Mouse (Mus musculus): ENCODE measurements around the gene Ctnna3. TPM values are rescaled to one million over a fixed set of nuclear protein-coding genes. Genes with fewer than 3 reads are reported as not detected.

Gene Ctnna3
- polyA plus RNA-seq, 1 experiment from 2014 or later = 0.90 TPM

DNA sequence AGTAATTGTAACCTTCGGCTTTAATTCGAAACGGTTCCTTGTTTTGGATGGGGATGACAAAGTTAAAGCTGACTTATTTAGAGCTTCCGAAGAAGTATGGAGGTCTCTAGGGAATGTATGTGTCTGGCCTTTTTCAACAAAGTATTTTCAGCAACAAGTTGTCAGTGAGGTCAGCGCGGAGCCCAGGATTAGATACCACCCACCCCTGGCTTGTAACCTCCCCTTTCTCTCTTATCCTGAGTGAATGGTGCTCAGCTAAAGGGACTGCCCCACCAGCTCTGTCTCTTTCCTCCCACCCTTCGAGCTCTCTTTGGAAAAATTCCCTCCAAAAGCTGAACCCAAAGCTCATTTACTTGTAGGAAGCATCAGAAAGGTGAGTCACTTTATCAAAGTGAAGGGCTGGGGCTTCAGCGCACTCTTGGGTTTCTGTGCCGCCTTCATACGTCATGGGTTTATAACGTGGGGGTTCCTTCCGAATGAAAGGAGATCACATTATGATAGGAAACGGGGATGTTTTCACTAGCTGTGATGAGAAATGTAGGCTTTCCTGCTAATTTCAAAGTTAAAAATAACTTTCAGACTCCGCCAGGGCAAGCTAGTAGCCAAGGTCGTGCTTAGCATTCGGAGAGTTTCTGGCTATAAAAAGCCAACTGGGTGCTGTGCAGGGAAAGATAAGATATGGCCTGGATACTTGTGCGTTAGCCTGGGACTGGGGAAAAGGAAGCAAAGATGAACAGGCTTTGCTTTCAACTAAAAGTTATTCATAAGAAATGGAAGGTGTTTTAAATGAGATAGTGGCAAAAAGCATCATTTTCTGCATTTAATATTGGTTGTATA, 27.6 kb downstream of the Ctnna3 start:
- WGBS = 79% methylated on average over 17 of the region's 17 CpGs
- Histone ChIP-seq H3K4me3 (no peak overlapping the region), H3K9me3 (no peaks in the 10 kb centered on the region), H3K9ac (no peak overlapping the region), H3K27ac (no peak overlapping the region), H3K27me3 (no peaks in the 10 kb centered on the region), H3K4me2 (no peak overlapping the region), H3K4me1 (no peaks in the 10 kb centered on the region), H3K36me3 (no peaks in the 10 kb centered on the region)
- no peak for ATAC-seq (ENCODE audit: insufficient number of reproducible peaks, insufficient read depth, low FRiP score, low TSS enrichment, low read depth)

DNA sequence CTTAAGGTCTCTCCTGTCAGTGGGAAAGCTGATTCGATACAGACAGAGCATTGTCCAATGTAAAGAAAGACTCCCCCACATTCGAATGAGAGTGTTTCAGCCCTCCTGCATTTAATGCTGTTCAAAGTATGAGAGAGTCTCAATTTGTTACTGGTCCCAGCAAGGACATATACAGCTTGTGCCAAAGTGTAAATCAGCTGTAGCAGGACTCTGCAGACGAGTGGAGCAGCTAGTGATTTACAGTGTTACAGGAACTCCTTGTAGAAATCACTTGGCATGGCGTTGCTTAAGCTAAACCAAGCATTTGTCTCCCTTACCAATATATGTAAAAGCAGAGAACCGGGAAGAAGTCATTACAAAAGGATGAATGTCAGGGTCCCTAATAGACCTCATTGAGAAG, 31.0 kb downstream of the Ctnna3 start:
- Histone ChIP-seq H3K36me3 (no peaks in the 10 kb centered on the region), H3K9me3 (no peaks in the 10 kb centered on the region), H3K4me3 (no peak overlapping the region), H3K4me1 (no peaks in the 10 kb centered on the region), H3K27ac (no peak overlapping the region), H3K4me2 (no peak overlapping the region), H3K27me3 (no peaks in the 10 kb centered on the region), H3K9ac (no peak overlapping the region)
- no peak for ATAC-seq (ENCODE audit: insufficient number of reproducible peaks, insufficient read depth, low FRiP score, low TSS enrichment, low read depth)
- 62% methylated on average over 5 of the region's 5 CpGs for WGBS

DNA sequence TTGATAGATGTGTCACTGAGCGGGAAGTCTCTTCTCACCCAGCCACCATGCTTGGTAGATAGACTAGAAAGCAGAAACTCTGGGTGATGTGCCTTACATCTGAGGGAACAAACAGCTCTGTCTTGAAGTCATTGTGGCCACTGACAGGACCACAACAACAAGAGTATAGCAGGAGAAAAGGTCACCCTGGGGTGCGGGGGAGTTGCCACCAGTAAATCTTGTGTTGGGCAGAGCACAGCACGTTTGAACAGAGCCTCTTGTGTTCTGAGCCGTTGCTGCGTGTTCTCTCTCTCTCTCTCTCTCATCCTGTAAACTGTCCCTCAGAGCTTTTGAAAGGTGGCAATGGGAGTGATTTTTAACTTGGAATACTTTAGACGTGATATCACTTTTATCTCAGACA, 42.6 kb downstream of the Ctnna3 start:
- H3K27me3 ChIP-seq = no peaks in the 10 kb centered on the region
- WGBS = 47% methylated on average over 6 of the region's 6 CpGs
- H3K9ac ChIP-seq = no peak overlapping the region
- H3K27ac ChIP-seq = no peak overlapping the region
- peaks cover 10% of the 10 kb centered on the region for H3K4me1 ChIP-seq
- H3K4me3 ChIP-seq = no peak overlapping the region
- no peaks in the 10 kb centered on the region for H3K36me3 ChIP-seq
- ATAC-seq (ENCODE audit: insufficient number of reproducible peaks, insufficient read depth, low FRiP score, low TSS enrichment, low read depth) = no peak
- H3K4me2 ChIP-seq = no peak overlapping the region
- no peaks in the 10 kb centered on the region for H3K9me3 ChIP-seq

DNA sequence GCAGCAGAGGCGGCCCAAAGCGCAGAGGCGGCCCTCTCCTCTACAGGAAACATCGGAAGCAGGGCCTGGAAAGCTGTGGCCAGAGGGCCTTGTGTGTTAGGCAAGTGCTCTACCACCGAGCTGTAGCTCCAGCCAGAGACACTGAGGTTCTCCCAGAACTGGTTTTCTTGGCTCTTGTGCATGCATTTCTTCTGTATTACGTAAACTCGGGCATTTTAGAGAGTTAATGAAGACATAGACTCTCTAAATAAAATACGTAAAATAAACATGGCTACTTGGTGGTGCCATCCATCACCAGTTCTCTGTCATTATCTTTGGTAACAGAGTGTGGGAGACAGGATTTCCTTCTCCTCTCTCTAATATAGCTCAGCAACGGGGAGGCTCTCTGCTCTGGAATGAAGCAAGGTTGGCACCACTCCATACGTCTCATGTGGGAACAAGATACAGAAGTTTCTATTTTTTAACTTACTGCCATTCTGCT, 46.3 kb downstream of the Ctnna3 start:
- WGBS = 49% methylated on average over 10 of the region's 10 CpGs
- Histone ChIP-seq H3K27me3 (no peaks in the 10 kb centered on the region), H3K4me1 (peaks cover 10% of the 10 kb centered on the region), H3K9me3 (no peaks in the 10 kb centered on the region), H3K36me3 (no peaks in the 10 kb centered on the region), H3K4me2 (no peak overlapping the region), H3K27ac (no peak overlapping the region), H3K4me3 (no peak overlapping the region), H3K9ac (no peak overlapping the region)
- ATAC-seq (ENCODE audit: insufficient number of reproducible peaks, insufficient read depth, low FRiP score, low TSS enrichment, low read depth) = no peak

DNA sequence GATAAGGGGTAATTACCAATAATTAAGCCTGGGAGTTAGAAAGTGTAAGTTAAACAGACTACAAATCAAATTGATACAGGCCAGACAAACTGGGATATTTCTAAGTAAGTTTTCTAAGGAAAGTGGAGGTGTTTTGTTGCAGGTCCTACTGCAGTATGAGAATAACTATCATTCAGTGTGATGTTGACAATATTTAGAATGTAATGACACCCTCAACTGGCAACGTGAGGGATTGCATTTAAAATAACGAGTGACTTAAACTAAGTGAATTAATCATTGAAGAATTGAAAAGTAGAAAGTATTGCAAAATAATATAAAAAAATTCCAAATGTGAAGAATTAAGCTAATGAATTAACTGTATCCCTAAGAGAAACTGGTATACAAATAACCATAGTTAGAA, 49.0 kb downstream of the Ctnna3 start:
- no peaks in the 10 kb centered on the region for H3K9me3 ChIP-seq
- 54% methylated on average over 2 of the region's 2 CpGs for WGBS
- H3K36me3 ChIP-seq = no peaks in the 10 kb centered on the region
- no peak overlapping the region for H3K4me3 ChIP-seq
- no peak for ATAC-seq (ENCODE audit: insufficient number of reproducible peaks, insufficient read depth, low FRiP score, low TSS enrichment, low read depth)
- H3K27ac ChIP-seq = no peak overlapping the region
- peaks cover 10% of the 10 kb centered on the region for H3K4me1 ChIP-seq
- H3K9ac ChIP-seq = no peak overlapping the region
- H3K4me2 ChIP-seq = no peak overlapping the region
- no peaks in the 10 kb centered on the region for H3K27me3 ChIP-seq

DNA sequence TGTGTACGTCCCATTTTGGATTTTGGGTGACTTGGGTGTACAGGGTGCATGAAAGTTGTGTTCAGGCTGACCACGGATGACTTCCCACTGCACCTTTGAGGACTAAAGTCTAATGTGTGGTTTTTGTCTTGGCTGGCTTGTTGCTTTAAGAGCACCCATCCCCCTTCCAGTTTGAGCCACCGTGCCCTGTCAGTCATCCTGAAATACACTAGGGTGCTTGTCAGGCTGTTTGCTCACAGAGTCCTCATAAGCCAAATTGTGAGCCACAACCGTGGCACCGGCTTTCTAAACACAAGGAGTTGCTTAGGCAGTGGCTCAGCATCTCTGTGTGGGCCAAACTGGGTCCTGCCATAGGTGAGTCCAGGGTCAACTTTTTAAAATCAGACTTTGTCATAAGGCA, 50.2 kb downstream of the Ctnna3 start:
- 40% methylated on average over 5 of the region's 5 CpGs for whole genome bisulfite sequencing

DNA sequence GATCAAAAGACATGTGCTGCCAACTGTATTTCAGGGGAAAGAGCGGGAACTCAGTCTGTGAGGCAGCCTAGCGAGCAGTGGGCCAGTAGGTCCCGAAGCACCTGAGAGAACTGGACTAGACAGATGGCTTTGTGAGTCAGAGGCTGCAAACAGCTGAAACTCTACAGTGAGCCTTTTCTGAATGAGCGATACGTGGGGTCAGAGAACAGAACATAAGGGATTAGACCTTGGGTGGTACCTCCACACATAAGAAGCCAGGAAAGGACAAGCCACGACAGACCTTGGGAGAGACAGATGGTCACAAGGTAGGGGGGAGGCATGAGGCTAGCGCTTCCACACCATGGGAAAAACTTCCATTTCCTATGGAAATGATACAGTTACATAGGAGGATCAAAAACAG, 58.4 kb downstream of the Ctnna3 start:
- ATAC-seq (ENCODE audit: insufficient number of reproducible peaks, insufficient read depth, low FRiP score, low TSS enrichment, low read depth) = no peak
- Histone ChIP-seq H3K4me1 (no peaks in the 10 kb centered on the region), H3K9me3 (no peaks in the 10 kb centered on the region), H3K4me3 (no peak overlapping the region), H3K9ac (no peak overlapping the region), H3K27ac (no peak overlapping the region), H3K4me2 (no peak overlapping the region), H3K27me3 (no peaks in the 10 kb centered on the region), H3K36me3 (no peaks in the 10 kb centered on the region)
- 87% methylated on average over 7 of the region's 7 CpGs for WGBS

More for the DNA sequence above, 50.2 kb downstream of the Ctnna3 start:
- Histone ChIP-seq H3K4me2 (no peak overlapping the region), H3K4me3 (no peak overlapping the region), H3K9ac (no peak overlapping the region), H3K9me3 (no peaks in the 10 kb centered on the region), H3K27ac (no peak overlapping the region), H3K4me1 (peaks cover 10% of the 10 kb centered on the region), H3K27me3 (no peaks in the 10 kb centered on the region), H3K36me3 (no peaks in the 10 kb centered on the region)
- ATAC-seq (ENCODE audit: insufficient number of reproducible peaks, insufficient read depth, low FRiP score, low TSS enrichment, low read depth) = no peak

DNA sequence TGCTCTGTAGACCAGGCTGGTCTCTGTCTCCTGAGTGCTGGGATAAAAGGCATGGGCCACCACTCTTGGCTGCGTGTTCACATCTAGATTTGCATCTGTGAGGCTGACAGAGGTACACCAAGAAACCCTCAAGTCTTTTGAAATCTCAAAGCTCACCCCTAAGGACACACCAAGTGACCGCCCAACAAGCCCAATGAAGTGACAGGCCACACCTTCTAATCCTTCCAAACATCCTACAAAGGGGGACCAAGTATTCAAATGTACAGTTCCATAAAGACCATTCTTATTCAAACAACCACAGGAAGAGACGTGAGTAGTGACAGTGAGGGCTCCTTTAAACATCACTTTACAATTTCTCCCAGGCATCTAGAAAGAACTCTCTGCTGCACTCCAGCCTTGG, 94.1 kb downstream of the Ctnna3 start:
- Histone ChIP-seq H3K9me3 (no peaks in the 10 kb centered on the region), H3K27me3 (no peaks in the 10 kb centered on the region), H3K27ac (no peak overlapping the region), H3K9ac (no peak overlapping the region), H3K36me3 (no peaks in the 10 kb centered on the region), H3K4me1 (no peaks in the 10 kb centered on the region), H3K4me3 (no peak overlapping the region), H3K4me2 (no peak overlapping the region)
- 70% methylated on average over 3 of the region's 3 CpGs for WGBS
- no peak for ATAC-seq (ENCODE audit: insufficient number of reproducible peaks, insufficient read depth, low FRiP score, low TSS enrichment, low read depth)

DNA sequence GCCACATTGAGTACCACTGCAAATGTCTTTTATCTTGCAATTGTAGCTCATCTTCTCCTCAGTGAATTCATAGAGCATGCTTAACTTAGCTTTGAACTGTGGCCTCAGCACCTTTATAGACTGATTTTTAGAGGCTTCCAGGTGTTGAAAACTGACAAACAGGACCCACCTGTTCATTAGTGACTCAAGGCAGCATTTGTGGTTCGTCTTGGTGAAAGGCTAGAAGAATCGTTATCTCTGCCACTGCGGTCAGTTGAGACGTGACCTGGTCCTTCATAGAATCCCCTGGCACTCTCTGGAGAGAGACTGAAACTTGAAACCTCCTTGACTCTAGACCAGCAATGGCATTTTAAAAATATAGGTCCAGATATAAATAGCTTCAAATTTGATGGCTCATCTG, 96.1 kb downstream of the Ctnna3 start:
- 67% methylated on average over 4 of the region's 4 CpGs for WGBS
- Histone ChIP-seq H3K27ac (no peak overlapping the region), H3K9ac (no peak overlapping the region), H3K9me3 (no peaks in the 10 kb centered on the region), H3K27me3 (no peaks in the 10 kb centered on the region), H3K36me3 (no peaks in the 10 kb centered on the region), H3K4me3 (no peak overlapping the region), H3K4me1 (no peaks in the 10 kb centered on the region), H3K4me2 (no peak overlapping the region)
- ATAC-seq (ENCODE audit: insufficient number of reproducible peaks, insufficient read depth, low FRiP score, low TSS enrichment, low read depth) = no peak

DNA sequence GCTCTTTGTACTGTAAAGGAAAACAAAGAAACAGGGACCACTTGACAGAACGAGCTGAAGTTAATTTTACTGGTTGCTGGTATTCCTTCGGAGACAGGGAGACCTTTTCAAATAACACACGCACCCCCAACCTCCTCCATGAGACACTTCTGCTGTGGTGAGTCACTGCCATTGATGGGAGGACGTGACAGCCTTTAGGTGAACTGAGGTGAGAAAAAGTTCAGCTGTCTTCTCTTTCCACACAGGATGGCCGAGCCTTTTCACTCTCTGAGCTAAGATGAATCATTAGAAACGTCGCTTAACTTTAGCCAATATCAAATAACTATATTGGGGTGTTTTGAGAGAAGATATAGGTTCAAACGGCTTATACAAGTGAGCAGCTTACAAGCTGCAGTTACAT, 102.5 kb downstream of the Ctnna3 start:
- Histone ChIP-seq H3K27ac (no peak overlapping the region), H3K9me3 (no peaks in the 10 kb centered on the region), H3K9ac (no peak overlapping the region), H3K36me3 (no peaks in the 10 kb centered on the region), H3K4me1 (no peaks in the 10 kb centered on the region), H3K4me3 (no peak overlapping the region), H3K27me3 (no peaks in the 10 kb centered on the region), H3K4me2 (no peak overlapping the region)
- WGBS = 74% methylated on average over 8 of the region's 8 CpGs
- ATAC-seq (ENCODE audit: insufficient number of reproducible peaks, insufficient read depth, low FRiP score, low TSS enrichment, low read depth) = no peak

DNA sequence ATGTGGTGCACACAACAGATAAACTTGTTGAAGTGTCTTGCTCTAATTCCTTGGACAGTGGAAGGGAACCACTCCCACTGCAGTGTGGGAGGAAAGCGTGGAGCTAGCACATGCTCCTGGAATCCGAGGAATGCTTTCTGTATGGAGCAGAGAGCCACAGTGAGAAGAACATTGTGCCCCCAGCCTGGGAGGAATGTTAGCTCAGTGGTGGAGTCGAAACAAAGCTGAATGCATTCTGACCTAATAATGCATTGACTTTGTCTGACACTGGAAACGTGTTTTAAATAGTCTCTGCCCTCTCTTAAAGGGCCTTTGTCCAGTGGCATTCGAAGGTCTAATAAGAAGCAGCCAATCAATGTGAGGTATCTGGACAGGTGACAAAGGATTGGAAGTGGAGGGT, 111.9 kb downstream of the Ctnna3 start:
- 16% methylated on average over 5 of the region's 5 CpGs for WGBS
- 0 out of 2 replicates have a peak, but pooled peaks have one; percentile 52 for ATAC-seq (ENCODE audit: insufficient number of reproducible peaks, insufficient read depth, low FRiP score, low TSS enrichment, low read depth)
- Histone ChIP-seq H3K36me3 (no peaks in the 10 kb centered on the region), H3K9ac (no peak overlapping the region), H3K27me3 (no peaks in the 10 kb centered on the region), H3K4me3 (no peak overlapping the region), H3K27ac (0 out of 2 replicates have a peak overlapping the region, but pooled peaks have one; percentile 28), H3K9me3 (no peaks in the 10 kb centered on the region), H3K4me2 (no peak overlapping the region), H3K4me1 (peaks cover 7% of the 10 kb centered on the region; the same call in 1 of the 2 replicates)

DNA sequence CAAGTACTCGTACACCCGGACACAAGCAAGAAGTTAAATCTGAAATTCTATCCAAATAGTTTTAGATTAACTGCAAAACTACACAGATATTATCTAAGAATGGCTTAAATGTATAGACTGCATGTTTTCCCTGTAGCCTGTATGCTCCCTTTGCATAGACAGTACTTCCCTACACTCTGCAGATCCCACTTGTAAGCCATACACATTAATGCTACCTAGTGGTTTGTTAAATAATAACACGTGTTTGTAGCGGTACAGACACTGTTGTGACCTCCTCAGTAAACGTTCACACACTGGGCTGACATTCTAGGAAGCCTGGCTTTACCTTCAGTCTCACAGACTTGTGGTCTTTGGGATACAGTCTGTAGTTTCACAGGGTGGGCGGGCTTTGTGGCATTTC, 112.6 kb downstream of the Ctnna3 start:
- Histone ChIP-seq H3K9ac (no peak overlapping the region), H3K4me1 (peaks cover 7% of the 10 kb centered on the region; the same call in 1 of the 2 replicates), H3K27me3 (no peaks in the 10 kb centered on the region), H3K27ac (no peak overlapping the region), H3K4me3 (no peak overlapping the region), H3K36me3 (no peaks in the 10 kb centered on the region), H3K9me3 (no peaks in the 10 kb centered on the region), H3K4me2 (no peak overlapping the region)
- WGBS = 39% methylated on average over 6 of the region's 6 CpGs
- no peak for ATAC-seq (ENCODE audit: insufficient number of reproducible peaks, insufficient read depth, low FRiP score, low TSS enrichment, low read depth)
